Mouse (Mus musculus) CH12.LX (cell line): Measurements from ENCODE around the gene Il1r2. TPM values are rescaled to one million over a fixed set of nuclear protein-coding genes. Genes with fewer than 3 reads are reported as not detected.

Experiments used
- DNase-seq: peaks from one replicate; pipeline ENCODE4 v3.0.0-alpha.2; 2013; ENCODE audit errors: extremely low read depth
- H3K27ac ChIP-seq: 2 replicates; pipeline ENCODE4 v1.5.1; 2012; ENCODE audit warnings: low read depth, mild to moderate bottlenecking, control low read depth, moderate library complexity; ENCODE audit not compliant: insufficient read depth
- H3K27me3 ChIP-seq: replicated peaks from 2 replicates; pipeline ENCODE3; 2012; ENCODE audit warnings: inconsistent platforms
- H3K36me3 ChIP-seq, 2 experiments: replicated peaks in 1 of 2; 2 replicates each; pipeline versions ENCODE3 to v1.6.1; 2012; ENCODE audit warnings: inconsistent platforms in 1 of 2, low read length in 1 of 2, mild to moderate bottlenecking in 1 of 2, mixed read lengths in 1 of 2, moderate library complexity in 1 of 2; ENCODE audit not compliant: control insufficient read depth in 1 of 2, insufficient read depth in 1 of 2
- H3K4me1 ChIP-seq, 2 experiments: 2 replicates each; pipeline ENCODE4 v1.6.1; 2012; ENCODE audit warnings: inconsistent platforms in 1 of 2, moderate library complexity in 1 of 2; ENCODE audit not compliant: insufficient read depth in 2 of 2, control insufficient read depth in 1 of 2
- H3K4me2 ChIP-seq: 2 replicates; pipeline ENCODE4 v1.6.1; 2012; ENCODE audit warnings: low read depth, mild to moderate bottlenecking, control low read depth; ENCODE audit not compliant: poor library complexity, insufficient read depth, severe bottlenecking
- H3K4me3 ChIP-seq, 3 experiments: fragments of 150-350 bp in 1 of 3; sonication (generic) in 1 of 3; replicated peaks in 1 of 3; 2 replicates each; pipeline versions ENCODE3 to v1.5.1; 2011 to 2012; ENCODE audit warnings: low read depth in 2 of 3, low read length in 2 of 3, mild to moderate bottlenecking in 2 of 3, moderate library complexity in 2 of 3, control low read depth in 1 of 3, improper control_type of control experiment in 1 of 3, inconsistent platforms in 1 of 3, mixed read lengths in 1 of 3; ENCODE audit not compliant: poor library complexity in 1 of 3
- H3K79me2 ChIP-seq: replicated peaks from 2 replicates; pipeline ENCODE4 v1.6.1; 2012; ENCODE audit warnings: mild to moderate bottlenecking, moderate library complexity; ENCODE audit not compliant: control insufficient read depth, poor library complexity, insufficient read depth, severe bottlenecking; ENCODE audit errors: extremely low read depth
- H3K9ac ChIP-seq: 2 replicates; pipeline ENCODE4 v1.6.1; 2012; ENCODE audit warnings: low read depth, mild to moderate bottlenecking, control low read depth, moderate library complexity; ENCODE audit not compliant: insufficient read depth
- H3K9me3 ChIP-seq: replicated peaks from 2 replicates; pipeline ENCODE3; 2012; ENCODE audit warnings: low read length, inconsistent platforms, mixed read lengths
- BHLHE40 ChIP-seq: IDR thresholded peaks from 2 replicates; pipeline ENCODE4 v1.6.1; 2011; ENCODE audit warnings: mild to moderate bottlenecking, low read depth, low read length, improper control_type of control experiment
- CHD1 ChIP-seq: IDR thresholded peaks from 2 replicates; pipeline ENCODE4 v1.6.1; 2012; ENCODE audit warnings: low read depth, low read length, improper control_type of control experiment, inconsistent platforms
- CHD2 ChIP-seq: IDR thresholded peaks from 2 replicates; pipeline ENCODE4 v1.6.1; 2011; ENCODE audit warnings: low read length, improper control_type of control experiment
- CTCF ChIP-seq, 2 experiments: IDR thresholded peaks in 1 of 2; conservative IDR thresholded peaks in 1 of 2; 2 replicates each; pipeline ENCODE4 v1.5.1; 2011 to 2012; ENCODE audit warnings: low read depth in 2 of 2, low read length in 2 of 2, improper control_type of control experiment in 1 of 2, inconsistent platforms in 1 of 2, mild to moderate bottlenecking in 1 of 2, moderate library complexity in 1 of 2
- E2F4 ChIP-seq: IDR thresholded peaks from 2 replicates; pipeline ENCODE4 v1.6.1; 2011; ENCODE audit warnings: low read depth, low read length, improper control_type of control experiment; ENCODE audit not compliant: insufficient replicate concordance
- ELF1 ChIP-seq: IDR thresholded peaks from 2 replicates; pipeline ENCODE4 v1.6.1; 2014; ENCODE audit warnings: low read depth, mild to moderate bottlenecking, inconsistent platforms, low read length, improper control_type of control experiment
- EP300 ChIP-seq: IDR thresholded peaks from 2 replicates; pipeline ENCODE4 v1.6.1; 2011; ENCODE audit warnings: low read length, improper control_type of control experiment
- ETS1 ChIP-seq: conservative IDR thresholded peaks from 2 replicates; pipeline ENCODE4 v1.6.1; 2012; ENCODE audit warnings: low read depth, mild to moderate bottlenecking, inconsistent platforms, low read length, improper control_type of control experiment, moderate library complexity
- GABPA ChIP-seq: IDR thresholded peaks from 2 replicates; pipeline ENCODE4 v1.6.1; 2012; ENCODE audit warnings: low read depth, low read length, improper control_type of control experiment, inconsistent platforms; ENCODE audit not compliant: insufficient replicate concordance
- HCFC1 ChIP-seq: IDR thresholded peaks from 2 replicates; pipeline ENCODE4 v1.6.1; 2012; ENCODE audit warnings: low read depth, mild to moderate bottlenecking, inconsistent platforms, low read length, improper control_type of control experiment
- IRF4 ChIP-seq: IDR thresholded peaks from 2 replicates; pipeline ENCODE4 v1.6.1; 2014; ENCODE audit warnings: low read depth, mild to moderate bottlenecking, inconsistent platforms, low read length, improper control_type of control experiment
- JUN ChIP-seq: IDR thresholded peaks from 2 replicates; pipeline ENCODE4 v1.6.1; 2011; ENCODE audit warnings: low read depth, mild to moderate bottlenecking, low read length, improper control_type of control experiment, moderate library complexity; ENCODE audit not compliant: insufficient read depth
- JUND ChIP-seq: conservative IDR thresholded peaks from 2 replicates; pipeline ENCODE4 v1.6.1; 2011; ENCODE audit warnings: low read depth, low read length, improper control_type of control experiment
- KAT2A ChIP-seq: IDR thresholded peaks from 2 replicates; pipeline ENCODE4 v1.6.1; 2012; ENCODE audit warnings: low read length, improper control_type of control experiment, inconsistent platforms; ENCODE audit not compliant: insufficient replicate concordance
- MAFK ChIP-seq: IDR thresholded peaks from 2 replicates; pipeline ENCODE4 v1.6.1; 2011; ENCODE audit warnings: low read length, improper control_type of control experiment; ENCODE audit not compliant: insufficient replicate concordance
- MAX ChIP-seq: IDR thresholded peaks from 2 replicates; pipeline ENCODE4 v1.6.1; 2011; ENCODE audit warnings: low read length, improper control_type of control experiment
- MAZ ChIP-seq: IDR thresholded peaks from 2 replicates; pipeline ENCODE4 v1.6.1; 2012; ENCODE audit warnings: low read depth, mild to moderate bottlenecking, inconsistent platforms, low read length, improper control_type of control experiment, moderate library complexity
- MEF2A ChIP-seq: IDR thresholded peaks from 2 replicates; pipeline ENCODE4 v1.6.1; 2014; ENCODE audit warnings: low read depth, mild to moderate bottlenecking, inconsistent platforms, low read length, improper control_type of control experiment, borderline replicate concordance
- MXI1 ChIP-seq: IDR thresholded peaks from 2 replicates; pipeline ENCODE4 v1.6.1; 2011; ENCODE audit warnings: mild to moderate bottlenecking, low read depth, low read length, improper control_type of control experiment
- MYC ChIP-seq: IDR thresholded peaks from 2 replicates; pipeline ENCODE4 v1.6.1; 2011; ENCODE audit warnings: low read depth, mild to moderate bottlenecking, improper control_type of control experiment, low read length
- NELFE ChIP-seq: IDR thresholded peaks from 2 replicates; pipeline ENCODE4 v1.6.1; 2011; ENCODE audit warnings: low read depth, low read length, improper control_type of control experiment
- NRF1 ChIP-seq: IDR thresholded peaks from 2 replicates; pipeline ENCODE4 v1.6.1; 2014; ENCODE audit warnings: low read depth, mild to moderate bottlenecking, inconsistent platforms, low read length, improper control_type of control experiment, moderate library complexity
- PAX5 ChIP-seq: IDR thresholded peaks from 2 replicates; pipeline ENCODE4 v1.6.1; 2012; ENCODE audit warnings: low read length, inconsistent platforms, mixed read lengths
- POLR2A ChIP-seq: IDR thresholded peaks from 2 replicates; pipeline ENCODE4 v1.6.1; 2011; ENCODE audit warnings: low read depth, mild to moderate bottlenecking, improper control_type of control experiment, low read length
- POLR2AphosphoS2 ChIP-seq: IDR thresholded peaks from 2 replicates; pipeline ENCODE4 v1.6.1; 2011; ENCODE audit warnings: low read depth, low read length, improper control_type of control experiment
- RAD21 ChIP-seq: IDR thresholded peaks from 2 replicates; pipeline ENCODE4 v1.6.1; 2011; ENCODE audit warnings: low read depth, mild to moderate bottlenecking, low read length, improper control_type of control experiment, moderate library complexity
- RCOR1 ChIP-seq: conservative IDR thresholded peaks from 2 replicates; pipeline ENCODE4 v1.6.1; 2012; ENCODE audit warnings: low read depth, mild to moderate bottlenecking, inconsistent platforms, low read length, improper control_type of control experiment
- SIN3A ChIP-seq: IDR thresholded peaks from 2 replicates; pipeline ENCODE4 v1.6.1; 2012; ENCODE audit warnings: low read length, improper control_type of control experiment, inconsistent platforms
- SMC3 ChIP-seq: IDR thresholded peaks from 2 replicates; pipeline ENCODE4 v1.6.1; 2011; ENCODE audit warnings: low read depth, low read length, improper control_type of control experiment
- TBP ChIP-seq: conservative IDR thresholded peaks from 2 replicates; pipeline ENCODE4 v1.6.1; 2011; ENCODE audit warnings: low read depth, low read length, improper control_type of control experiment
- TCF12 ChIP-seq: IDR thresholded peaks from 2 replicates; pipeline ENCODE4 v1.6.1; 2014; ENCODE audit warnings: low read depth, mild to moderate bottlenecking, inconsistent platforms, low read length, improper control_type of control experiment
- UBTF ChIP-seq: IDR thresholded peaks from 2 replicates; pipeline ENCODE4 v1.6.1; 2012; ENCODE audit warnings: low read depth, mild to moderate bottlenecking, inconsistent platforms, low read length, improper control_type of control experiment, moderate library complexity
- USF1 ChIP-seq: IDR thresholded peaks from 2 replicates; pipeline ENCODE4 v1.6.1; 2014; ENCODE audit warnings: low read depth, mild to moderate bottlenecking, inconsistent platforms, low read length, improper control_type of control experiment
- USF2 ChIP-seq: conservative IDR thresholded peaks from 2 replicates; pipeline ENCODE4 v1.6.1; 2011; ENCODE audit warnings: low read depth, low read length, improper control_type of control experiment
- ZC3H11A ChIP-seq: IDR thresholded peaks from 2 replicates; pipeline ENCODE4 v1.6.1; 2012; ENCODE audit warnings: low read depth, mild to moderate bottlenecking, inconsistent platforms, low read length, improper control_type of control experiment
- ZKSCAN1 ChIP-seq: IDR thresholded peaks from 2 replicates; pipeline ENCODE4 v1.6.1; 2012; ENCODE audit warnings: low read depth, inconsistent platforms, low read length, improper control_type of control experiment, borderline replicate concordance
- ZMIZ1 ChIP-seq: IDR thresholded peaks from 2 replicates; pipeline ENCODE4 v1.6.1; 2012; ENCODE audit warnings: low read depth, mild to moderate bottlenecking, inconsistent platforms, low read length, improper control_type of control experiment
- ZNF384 ChIP-seq: IDR thresholded peaks from 2 replicates; pipeline ENCODE4 v1.6.1; 2012; ENCODE audit warnings: low read depth, low read length, improper control_type of control experiment, inconsistent platforms
- dilution Hi-C: fragments of 300-500 bp; cut with MboI; formaldehyde crosslinking; loops from 2 replicates; pipeline ENCODE4 v1.14.3; 2020; ENCODE audit warnings: low sequenced_read_pairs; ENCODE audit not compliant: extremely low pct_unique_long_range_greater_than_20kb, extremely low pct_ligation_motif_present
- in situ Hi-C: fragments of 300-500 bp; cut with MboI; formaldehyde crosslinking; loops from 3 replicates; pipeline ENCODE4 v1.14.3; 2019; ENCODE audit warnings: low sequenced_read_pairs, low pct_ligation_motif_present, low pct_unique_long_range_greater_than_20kb, mixed read lengths
- polyA plus RNA-seq: library from polyadenylated mRNA; unstranded; fragments of >175 nt; gene quantifications from 2 replicates; pipeline ENCODE4 v1.2.1, GENCODE M21; 2012; ENCODE audit warnings: low read depth; ENCODE audit not compliant: insufficient read length
- total RNA-seq, 2 experiments: library from RNA; depleted of rRNA; stranded (reverse); fragments of 300-350 nt in 1 of 2; fragments of >200 nt in 1 of 2; gene quantifications; 2 replicates each; pipeline ENCODE4 v1.2.3; 2012 to 2014

Gene Il1r2
- total and polyA plus RNA-seq, 3 experiments: 0.13 to 2.2 (median 1.1) TPM

- peaks cover 5 to 48% of the 10 kb centered on the region in 2 experiments; a peak in 3 of 4 replicates for H3K4me1 ChIP-seq
- dilution Hi-C loops (no loop called here), in situ Hi-C loops (no loop called here)
- H3K36me3 ChIP-seq: no peaks in the 10 kb centered on the region
- no peaks in the 10 kb centered on the region for H3K79me2 ChIP-seq
- no peak overlapping the region for H3K27ac ChIP-seq
- H3K4me3 ChIP-seq: no peak overlapping the region
- DNase-seq: peak; percentile 60
- H3K9ac ChIP-seq: no peak overlapping the region
- peaks cover 1% of the 10 kb centered on the region for H3K27me3 ChIP-seq
- H3K4me2 ChIP-seq: no peak overlapping the region
- no peaks in the 10 kb centered on the region for H3K9me3 ChIP-seq
- no peak for TF ChIP-seq PAX5
- TF ChIP-seq MYC: no peak
- TF ChIP-seq RCOR1: no peak
- no peak for TF ChIP-seq CTCF (conservative IDR thresholded peaks at IDR 0.05 in 1 of 2, IDR thresholded peaks at IDR 0.05 in 1 of 2; ENCODE audit: low read depth in 2 of 2, low read length in 2 of 2)
- no peak for TF ChIP-seq USF2
- no peak for TF ChIP-seq RAD21
- peak; percentile 53; the same call in 1 of the 2 replicates for TF ChIP-seq JUND
- no peak for TF ChIP-seq MAZ
- TF ChIP-seq MXI1: no peak
- TF ChIP-seq SIN3A: no peak
- no peak for TF ChIP-seq MAFK
- peak; percentile 75 for TF ChIP-seq JUN
- TF ChIP-seq BHLHE40: peak; percentile 89
- TF ChIP-seq ZMIZ1: no peak
- TF ChIP-seq ZKSCAN1: no peak
- TF ChIP-seq NRF1: no peak
- no peak for TF ChIP-seq CHD2
- TF ChIP-seq EP300: 0 out of 2 replicates have a peak, but pooled peaks have one; percentile 26
- no peak for TF ChIP-seq MAX
- no peak for TF ChIP-seq TBP
- no peak for TF ChIP-seq TCF12
- TF ChIP-seq IRF4: no peak
- TF ChIP-seq ZC3H11A: no peak
- TF ChIP-seq POLR2AphosphoS2: no peak
- TF ChIP-seq ZNF384: no peak
- TF ChIP-seq HCFC1: no peak
- peak; percentile 64 for TF ChIP-seq ETS1
- TF ChIP-seq POLR2A: no peak
- no peak for TF ChIP-seq GABPA
- TF ChIP-seq KAT2A: no peak
- TF ChIP-seq MEF2A: no peak
- TF ChIP-seq NELFE: no peak
- TF ChIP-seq USF1: no peak
- no peak for TF ChIP-seq UBTF
- TF ChIP-seq SMC3: no peak
- no peak for TF ChIP-seq ELF1
- TF ChIP-seq E2F4: no peak
- no peak for TF ChIP-seq CHD1
Observed at GRCm38 (mm10) chr1:40059122-40059774, 14.6 kb upstream of the Il1r2 start.
